Mouse (Mus musculus) hindbrain, embryonic 16.5 days (tissue): ENCODE data around the gene C1qtnf5. TPM values are rescaled to one million over a fixed set of nuclear protein-coding genes. Genes with fewer than 3 reads are reported as not detected.

Source experiments
- ATAC-seq: fragments of 200-750 bp; cut with Nextera tagmentation; 2 replicates; pipeline ENCODE4 v1.8.0; 2017; ENCODE audit warnings: moderate TSS enrichment, moderate library complexity
- H3K27ac ChIP-seq: fragments of 300-500 bp; sonication (generic); 2 replicates; pipeline ENCODE4 v1.5.1; 2014; ENCODE audit warnings: low read depth, mild to moderate bottlenecking, control low read depth, low read length, moderate library complexity
- H3K27me3 ChIP-seq: fragments of 300-500 bp; sonication (generic); replicated peaks from 2 replicates; pipeline ENCODE4 v1.6.1; 2014; ENCODE audit warnings: low read length; ENCODE audit not compliant: control insufficient read depth, insufficient read depth
- H3K36me3 ChIP-seq: fragments of 300-500 bp; sonication (generic); 2 replicates; pipeline ENCODE4 v1.6.1; 2014; ENCODE audit warnings: mild to moderate bottlenecking, low read length, moderate library complexity, mixed read lengths; ENCODE audit not compliant: control insufficient read depth, insufficient read depth
- H3K4me1 ChIP-seq: fragments of 300-500 bp; sonication (generic); 2 replicates; pipeline ENCODE4 v1.6.1; 2014; ENCODE audit warnings: low read depth, low read length; ENCODE audit not compliant: control insufficient read depth, insufficient read depth
- H3K4me2 ChIP-seq: fragments of 300-500 bp; sonication (generic); 2 replicates; pipeline ENCODE4 v1.6.1; 2014; ENCODE audit warnings: mild to moderate bottlenecking, low read length, control low read depth, moderate library complexity
- H3K4me3 ChIP-seq: fragments of 300-500 bp; sonication (generic); 2 replicates; pipeline ENCODE4 v1.5.1; 2014; ENCODE audit warnings: mild to moderate bottlenecking, low read length, control low read depth, moderate library complexity
- H3K9ac ChIP-seq: fragments of 300-500 bp; sonication (generic); 2 replicates; pipeline ENCODE4 v1.6.1; 2014; ENCODE audit warnings: low read depth, mild to moderate bottlenecking, control low read depth, low read length, moderate library complexity
- H3K9me3 ChIP-seq: fragments of 300-500 bp; sonication (generic); 2 replicates; pipeline ENCODE4 v1.6.1; 2014; ENCODE audit warnings: mild to moderate bottlenecking, low read length, moderate library complexity; ENCODE audit not compliant: control insufficient read depth
- WGBS: fragments of 180-500 bp; shearing (Covaris S2); extraction: QIAGEN DNeasy Blood & Tissue Kit; methylation state at CpG from one replicate; pipeline ENCODE4 v1.1.7; 2014; 5-methylcytosine and 5-hydroxymethylcytosine counted together
- polyA plus RNA-seq: library from polyadenylated mRNA; unstranded; fragments of >200 nt; fragmentation: Nextera tagmentation; extraction: Ambion mirVana; gene quantifications from 2 replicates; pipeline ENCODE4 v1.2.1, GENCODE M21; 2015

The C1qtnf5 gene
- polyA plus RNA-seq, 1 experiment from 2014 or later: 9.5 TPM

- WGBS: 86% methylated on average over 10 of the region's 10 CpGs
- H3K9ac ChIP-seq: no peak overlapping the region
- no peak for ATAC-seq
- H3K27me3 ChIP-seq: no peaks in the 10 kb centered on the region
- no peaks in the 10 kb centered on the region for H3K36me3 ChIP-seq
- no peak overlapping the region for H3K4me3 ChIP-seq
- no peak overlapping the region for H3K4me2 ChIP-seq
- no peaks in the 10 kb centered on the region for H3K9me3 ChIP-seq
- no peak overlapping the region for H3K27ac ChIP-seq
- H3K4me1 ChIP-seq: peaks cover 9% of the 10 kb centered on the region; the same call in 1 of the 2 replicates
Measured at GRCm38 (mm10) chr9:44078136-44078797, 28.8 kb upstream of the C1qtnf5 start.

DNA sequence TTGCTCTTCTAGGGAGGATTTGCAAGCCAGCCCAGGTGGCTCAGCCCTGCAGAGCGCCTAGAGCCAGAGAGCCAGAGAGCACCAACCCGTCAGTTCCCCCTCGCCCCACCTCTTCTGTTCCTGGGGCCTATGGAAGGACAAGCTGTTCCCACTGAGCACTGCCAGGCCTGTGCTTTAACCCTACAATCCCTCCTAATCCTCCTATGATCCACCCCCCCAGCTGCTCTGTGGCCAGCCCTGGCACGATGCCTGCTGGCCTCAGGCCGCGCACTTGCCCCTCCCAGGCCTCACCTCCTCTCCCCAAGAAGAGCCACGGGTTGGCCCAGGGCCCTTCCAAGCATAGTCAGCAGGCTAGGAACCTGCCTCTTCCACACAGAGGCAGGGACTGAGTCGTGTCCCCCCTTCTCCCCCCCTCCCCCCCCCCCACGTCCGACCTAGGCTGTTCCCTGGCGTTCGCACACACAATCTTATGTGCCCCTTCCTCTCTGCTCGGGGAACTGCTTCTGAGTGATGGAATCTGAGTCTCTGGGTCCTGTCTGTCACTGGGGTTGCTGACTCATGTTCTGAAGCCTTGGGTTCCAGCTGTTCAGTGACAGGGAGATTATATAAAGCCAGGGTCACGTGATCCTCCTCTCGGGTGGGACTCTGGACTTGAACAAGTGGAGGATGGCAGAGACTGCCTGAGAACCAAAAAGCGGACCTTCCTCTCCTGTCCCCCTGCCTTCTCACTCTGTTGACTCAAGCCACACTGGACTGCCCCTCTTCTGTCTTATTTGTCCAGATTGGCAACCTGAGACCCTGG is 27.9 kb upstream of the C1qtnf5 start:
- Histone ChIP-seq H3K9ac (no peak overlapping the region), H3K36me3 (no peaks in the 10 kb centered on the region), H3K27me3 (no peaks in the 10 kb centered on the region), H3K27ac (0 out of 2 replicates have a peak overlapping the region, but pooled peaks have one; percentile 7), H3K9me3 (no peaks in the 10 kb centered on the region), H3K4me3 (no peak overlapping the region), H3K4me2 (no peak overlapping the region), H3K4me1 (peaks cover 13% of the 10 kb centered on the region)
- 33% methylated on average over 16 of the region's 16 CpGs for WGBS
- ATAC-seq: peak; percentile 84

DNA sequence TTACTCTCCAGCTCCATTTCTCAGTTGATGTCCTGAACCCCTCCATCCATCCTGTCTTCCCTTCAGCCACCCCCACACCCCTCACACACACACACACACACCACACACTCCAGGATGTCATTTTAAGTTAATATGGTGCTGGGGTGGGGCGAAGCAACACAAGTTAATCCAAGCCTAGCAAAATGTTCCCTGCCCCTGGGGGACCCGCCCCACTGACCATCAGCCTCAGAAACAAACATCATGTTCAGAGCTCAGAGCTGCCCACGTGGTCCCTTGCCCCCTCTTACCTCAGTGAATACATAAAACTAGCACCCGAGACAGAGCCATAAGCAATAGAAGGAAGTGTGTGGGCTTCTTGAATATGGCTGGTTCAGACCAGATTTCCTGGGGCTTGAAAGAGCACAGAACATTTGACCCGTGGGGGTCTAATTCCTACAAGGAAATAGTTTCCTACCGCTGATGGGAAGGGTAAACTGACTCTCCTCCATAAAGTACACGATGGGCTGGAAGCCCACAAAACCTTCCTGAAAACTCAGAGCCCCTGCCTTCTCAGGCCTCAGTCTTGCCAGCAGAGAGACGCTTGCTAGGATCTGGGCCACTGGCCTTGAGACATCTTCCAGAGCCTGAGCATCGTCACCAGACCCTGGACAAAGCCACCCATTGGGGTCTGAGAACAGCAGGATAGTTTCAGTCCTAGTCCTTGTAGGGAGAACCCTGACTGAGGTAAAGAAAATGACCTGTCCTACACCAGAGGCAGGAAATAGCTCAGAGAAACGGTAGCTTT is 26.9 kb upstream of the C1qtnf5 start:
- WGBS: 77% methylated on average over 10 of the region's 10 CpGs
- H3K4me1 ChIP-seq: peaks cover 21% of the 10 kb centered on the region
- no peak for ATAC-seq

GRCm38 (mm10) chr9:44080953-44081352 is 26.1 kb upstream of the C1qtnf5 start:
- H3K4me1 ChIP-seq: peaks cover 27% of the 10 kb centered on the region
- no peak for ATAC-seq

More for the DNA sequence above, 26.9 kb upstream of the C1qtnf5 start:
- Histone ChIP-seq H3K9ac (no peak overlapping the region), H3K9me3 (no peaks in the 10 kb centered on the region), H3K27me3 (peaks cover 1% of the 10 kb centered on the region; the same call in 1 of the 2 replicates), H3K36me3 (no peaks in the 10 kb centered on the region), H3K4me3 (no peak overlapping the region), H3K4me2 (no peak overlapping the region), H3K27ac (no peak overlapping the region)

GRCm38 (mm10) chr9:44081581-44081980 is 25.5 kb upstream of the C1qtnf5 start:
- Histone ChIP-seq H3K4me3 (no peak overlapping the region), H3K27me3 (peaks cover 6% of the 10 kb centered on the region), H3K4me2 (no peak overlapping the region), H3K36me3 (no peaks in the 10 kb centered on the region), H3K4me1 (peaks cover 27% of the 10 kb centered on the region), H3K9me3 (no peaks in the 10 kb centered on the region), H3K27ac (no peak overlapping the region), H3K9ac (no peak overlapping the region)
- 78% methylated on average over 5 of the region's 5 CpGs for WGBS
- ATAC-seq: no peak

More at GRCm38 (mm10) chr9:44080953-44081352, 26.1 kb upstream of the C1qtnf5 start:
- H3K36me3 ChIP-seq: no peaks in the 10 kb centered on the region
- no peaks in the 10 kb centered on the region for H3K9me3 ChIP-seq
- H3K4me3 ChIP-seq: no peak overlapping the region
- no peak overlapping the region for H3K9ac ChIP-seq
- no peak overlapping the region for H3K27ac ChIP-seq
- WGBS: 71% methylated on average over 5 of the region's 5 CpGs
- no peak overlapping the region for H3K4me2 ChIP-seq
- H3K27me3 ChIP-seq: peaks cover 4% of the 10 kb centered on the region; the same call in 1 of the 2 replicates

DNA sequence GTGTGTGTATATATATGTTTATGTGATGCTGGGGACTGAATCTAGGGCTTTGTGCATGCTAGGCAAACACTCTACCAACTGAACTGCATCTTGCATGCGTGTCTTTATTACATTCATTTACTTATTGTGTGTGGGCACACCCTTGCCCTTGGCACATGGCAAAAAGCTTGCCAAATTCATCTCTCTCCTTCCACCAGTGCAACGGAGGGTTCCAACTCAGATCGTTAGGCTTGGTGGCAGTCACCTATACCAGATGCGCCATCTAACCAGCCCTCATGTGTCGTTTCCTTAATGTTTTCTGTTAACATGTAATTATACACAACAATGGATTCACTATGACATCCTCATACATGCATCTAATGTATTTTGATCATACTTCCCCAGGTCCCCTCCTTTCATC is 24.8 kb upstream of the C1qtnf5 start:
- Histone ChIP-seq H3K36me3 (no peaks in the 10 kb centered on the region), H3K9ac (no peak overlapping the region), H3K4me1 (peaks cover 27% of the 10 kb centered on the region), H3K27me3 (peaks cover 9% of the 10 kb centered on the region), H3K4me3 (no peak overlapping the region), H3K4me2 (no peak overlapping the region), H3K27ac (no peak overlapping the region), H3K9me3 (no peaks in the 10 kb centered on the region)
- WGBS: 89% methylated on average over 5 of the region's 5 CpGs
- no peak for ATAC-seq

GRCm38 (mm10) chr9:44083392-44084121 is 23.5 kb upstream of the C1qtnf5 start:
- H3K4me2 ChIP-seq: peak overlapping the region; percentile 100
- peak overlapping the region; percentile 64 for H3K4me3 ChIP-seq
- peaks cover 13% of the 10 kb centered on the region for H3K27me3 ChIP-seq
- H3K9ac ChIP-seq: no peak overlapping the region
- no peak for ATAC-seq
- H3K9me3 ChIP-seq: no peaks in the 10 kb centered on the region
- H3K27ac ChIP-seq: no peak overlapping the region
- 12% methylated on average over 23 of the region's 23 CpGs for WGBS
- H3K4me1 ChIP-seq: peaks cover 29% of the 10 kb centered on the region
- H3K36me3 ChIP-seq: no peaks in the 10 kb centered on the region

- Histone ChIP-seq H3K27me3 (peaks cover 13% of the 10 kb centered on the region), H3K9ac (peak overlapping the region; percentile 76), H3K27ac (no peak overlapping the region), H3K4me2 (peak overlapping the region; percentile 100), H3K36me3 (no peaks in the 10 kb centered on the region), H3K4me3 (peak overlapping the region; percentile 64), H3K9me3 (no peaks in the 10 kb centered on the region), H3K4me1 (peaks cover 26% of the 10 kb centered on the region)
- 0 out of 2 replicates have a peak, but pooled peaks have one; percentile 6 for ATAC-seq
- WGBS: 2% methylated on average over 14 of the region's 14 CpGs
Measured at GRCm38 (mm10) chr9:44084236-44084635, 22.8 kb upstream of the C1qtnf5 start.
